8 mouse cellular contexts compared by ENCODE assay signal in genomic region chr11:70214856-70215209, GRCm38 (mm10). TPM values are rescaled to one million over a fixed set of nuclear protein-coding genes. Genes with fewer than 3 reads are reported as not detected.
DNase-seq lines count a peak whose midpoint lies in the region; ATAC-seq lines count a peak whose summit lies in the region.

No protein-coding gene starts in this region.

- no peaks in the 10 kb centered on the region for H3K9me3 ChIP-seq in heart, embryonic 11.5 days (replicated peaks; ENCODE audit: control insufficient read depth, low read length)
- H3K9me3 ChIP-seq in hindbrain, embryonic 12.5 days (replicated peaks), result no peaks in the 10 kb centered on the region
- no peaks in the 10 kb centered on the region for H3K9me3 ChIP-seq in midbrain, embryonic 11.5 days (ENCODE audit: control insufficient read depth, low read length)

- DNase-seq in heart, adult 18-20 months, result no peak
- DNase-seq in R1 (ENCODE audit: low read depth, low spot score), result peak; percentile 25
- no peak for DNase-seq in midbrain, embryonic 11.5 days (ENCODE audit: low spot score, missing footprints)
- no peak for DNase-seq in gastrocnemius, postnatal 36 days
- no peak for DNase-seq in thymus, postnatal 36 days
- no peak for DNase-seq in gastrocnemius, adult 8-10 months (ENCODE audit: low spot score in 2 of 2)

- H3K4me1 ChIP-seq in heart, embryonic 11.5 days (ENCODE audit: control insufficient read depth, insufficient read depth, low read length), result peaks cover 16% of the 10 kb centered on the region
- peaks cover 31% of the 10 kb centered on the region for H3K4me1 ChIP-seq in hindbrain, embryonic 12.5 days
- H3K4me1 ChIP-seq in midbrain, embryonic 11.5 days (ENCODE audit: control insufficient read depth, insufficient read depth, low read length), result peaks cover 25% of the 10 kb centered on the region

- no peak for ATAC-seq in heart, embryonic 11.5 days (replicated peaks; ENCODE audit: insufficient number of reproducible peaks, low FRiP score, low TSS enrichment)
- no peak; the same call in 1 of the 2 replicates for ATAC-seq in hindbrain, embryonic 12.5 days (ENCODE audit: low FRiP score)
- peak; percentile 7; the same call in 1 of the 2 replicates for ATAC-seq in midbrain, embryonic 11.5 days (ENCODE audit: low FRiP score)

- peak overlapping the region; percentile 45 for H3K4me3 ChIP-seq in heart, embryonic 11.5 days (ENCODE audit: low read depth, low read length)
- H3K4me3 ChIP-seq in hindbrain, embryonic 12.5 days, result peak overlapping the region; percentile 33
- peak overlapping the region; percentile 31; the same call in 1 of the 2 replicates for H3K4me3 ChIP-seq in midbrain, embryonic 11.5 days (ENCODE audit: low read depth, low read length)

- no peaks in the 10 kb centered on the region for H3K36me3 ChIP-seq in heart, embryonic 11.5 days (ENCODE audit: control insufficient read depth, insufficient read depth, low read length)
- H3K36me3 ChIP-seq in hindbrain, embryonic 12.5 days, result peaks cover 21% of the 10 kb centered on the region
- no peaks in the 10 kb centered on the region for H3K36me3 ChIP-seq in midbrain, embryonic 11.5 days (ENCODE audit: control insufficient read depth, insufficient read depth, low read length)

- no peak overlapping the region for H3K27ac ChIP-seq in heart, embryonic 11.5 days (ENCODE audit: low read depth, low read length)
- no peak overlapping the region for H3K27ac ChIP-seq in hindbrain, embryonic 12.5 days
- no peak overlapping the region for H3K27ac ChIP-seq in midbrain, embryonic 11.5 days (ENCODE audit: low read depth, low read length)

- no peak overlapping the region for H3K9ac ChIP-seq in heart, embryonic 11.5 days (ENCODE audit: low read depth, low read length)
- peak overlapping the region; percentile 59; the same call in 1 of the 2 replicates for H3K9ac ChIP-seq in hindbrain, embryonic 12.5 days
- H3K9ac ChIP-seq in midbrain, embryonic 11.5 days (ENCODE audit: low read length), result no peak overlapping the region

- H3K4me2 ChIP-seq in heart, embryonic 11.5 days, result peak overlapping the region; percentile 72
- H3K4me2 ChIP-seq in hindbrain, embryonic 12.5 days (replicated peaks), result peak overlapping the region; percentile 57
- H3K4me2 ChIP-seq in midbrain, embryonic 11.5 days, result peak overlapping the region; percentile 53

- 11% methylated on average over 18 of the region's 18 CpGs for WGBS in heart, embryonic 11.5 days (ENCODE audit: insufficient replicate concordance)
- WGBS in hindbrain, embryonic 12.5 days, result 6% methylated on average over 18 of the region's 18 CpGs
- WGBS in midbrain, embryonic 11.5 days, result 5% methylated on average over 18 of the region's 18 CpGs

- peaks cover 57% of the 10 kb centered on the region for H3K27me3 ChIP-seq in heart, embryonic 11.5 days (ENCODE audit: control insufficient read depth, insufficient read depth, low read length)
- peaks cover 68% of the 10 kb centered on the region for H3K27me3 ChIP-seq in hindbrain, embryonic 12.5 days
- H3K27me3 ChIP-seq in midbrain, embryonic 11.5 days (ENCODE audit: control insufficient read depth, insufficient read depth, low read length), result peaks cover 39% of the 10 kb centered on the region

- intact Hi-C loops in gastrocnemius, postnatal 36 days (cut with DNase I), result loop anchor here (5.0 kb wide), 1 partner anchor 158 kb away; no protein-coding TSS in a partner anchor

RNA-seq across cellular contexts. Expression of gene Slc16a11, which starts 2.3 kb away (rescaled TPM):
- 0.36 and 0.39 TPM in 2 replicates for polyA plus RNA-seq in heart, embryonic 11.5 days (2014; fragmentation: Nextera tagmentation; extraction: Ambion mirVana)
- total RNA-seq in heart, adult 18-20 months (2021), result 1 to 10 TPM in 1 of 2 experiments, under 1 TPM in 1; 0.65 to 2.2 TPM
- 2.4 and 2.6 TPM in 2 replicates for polyA plus RNA-seq in hindbrain, embryonic 12.5 days (2016; fragmentation: Nextera tagmentation; extraction: Ambion mirVana)
- 0.19 and 0.30 TPM in 2 replicates for polyA plus RNA-seq in midbrain, embryonic 11.5 days (2014; fragmentation: Nextera tagmentation; extraction: Ambion mirVana)
- total RNA-seq in gastrocnemius, postnatal 36 days (2021), result under 1 TPM; 0.46 to 0.49 TPM
- under 1 TPM in 2 of 4 experiments, not detected in 2; 0.27 to 0.46 TPM for total RNA-seq in gastrocnemius, adult 8-10 months (2022)

RNA-seq across cellular contexts. Expression of gene Slc16a13, which starts 6.0 kb away (rescaled TPM):
- 7.6 and 7.8 TPM in 2 replicates for polyA plus RNA-seq in heart, embryonic 11.5 days (2014; fragmentation: Nextera tagmentation; extraction: Ambion mirVana)
- total RNA-seq in heart, adult 18-20 months (2021), result 1 to 10 TPM; 2.1 to 2.9 TPM
- 16.4 and 20.8 TPM in 2 replicates for polyA plus RNA-seq in hindbrain, embryonic 12.5 days (2016; fragmentation: Nextera tagmentation; extraction: Ambion mirVana)
- 14.9 and 15.8 TPM in 2 replicates for polyA plus RNA-seq in midbrain, embryonic 11.5 days (2014; fragmentation: Nextera tagmentation; extraction: Ambion mirVana)
- total RNA-seq in gastrocnemius, postnatal 36 days (2021), result under 1 TPM; 0.74 to 0.94 TPM
- total RNA-seq in gastrocnemius, adult 8-10 months (2022), result under 1 TPM; 0.13 to 0.89 (median 0.35) TPM

RNA-seq across cellular contexts. Expression of gene Bcl6b, which starts 14.8 kb away (rescaled TPM):
- 11.9 and 13.0 TPM in 2 replicates for polyA plus RNA-seq in heart, embryonic 11.5 days (2014; fragmentation: Nextera tagmentation; extraction: Ambion mirVana)
- 10 to 100 TPM in 1 of 2 experiments, 1 to 10 TPM in 1; 5.5 to 15.5 TPM for total RNA-seq in heart, adult 18-20 months (2021)
- 5.4 and 8.3 TPM in 2 replicates for polyA plus RNA-seq in hindbrain, embryonic 12.5 days (2016; fragmentation: Nextera tagmentation; extraction: Ambion mirVana)
- 4.9 and 5.4 TPM in 2 replicates for polyA plus RNA-seq in midbrain, embryonic 11.5 days (2014; fragmentation: Nextera tagmentation; extraction: Ambion mirVana)
- 1 to 10 TPM; 3.7 to 6.5 TPM for total RNA-seq in gastrocnemius, postnatal 36 days (2021)
- 1 to 10 TPM; 1.2 to 3.9 (median 2.3) TPM for total RNA-seq in gastrocnemius, adult 8-10 months (2022)

RNA-seq across cellular contexts. Expression of gene 0610010K14Rik, which starts 22.9 kb away (rescaled TPM):
- polyA plus RNA-seq in heart, embryonic 11.5 days (2014; fragmentation: Nextera tagmentation; extraction: Ambion mirVana), result 129 and 132 TPM in 2 replicates
- total RNA-seq in heart, adult 18-20 months (2021), result 10 to 100 TPM; 29.1 to 30.6 TPM
- 197 and 210 TPM in 2 replicates for polyA plus RNA-seq in hindbrain, embryonic 12.5 days (2016; fragmentation: Nextera tagmentation; extraction: Ambion mirVana)
- 226 and 232 TPM in 2 replicates for polyA plus RNA-seq in midbrain, embryonic 11.5 days (2014; fragmentation: Nextera tagmentation; extraction: Ambion mirVana)
- total RNA-seq in gastrocnemius, postnatal 36 days (2021), result 10 to 100 TPM; 29.3 to 31.9 TPM
- total RNA-seq in gastrocnemius, adult 8-10 months (2022), result 10 to 100 TPM; 29.8 to 36.3 (median 35.5) TPM

RNA-seq across cellular contexts. Expression of gene Gm21988, which starts 24.8 kb away (rescaled TPM):
- polyA plus RNA-seq in heart, embryonic 11.5 days (2014; fragmentation: Nextera tagmentation; extraction: Ambion mirVana), result 7.7 and 9.3 TPM in 2 replicates
- 1 to 10 TPM; 2.7 TPM for total RNA-seq in heart, adult 18-20 months (2021)
- polyA plus RNA-seq in hindbrain, embryonic 12.5 days (2016; fragmentation: Nextera tagmentation; extraction: Ambion mirVana), result 11.3 and 14.6 TPM in 2 replicates
- polyA plus RNA-seq in midbrain, embryonic 11.5 days (2014; fragmentation: Nextera tagmentation; extraction: Ambion mirVana), result 9.7 and 12.1 TPM in 2 replicates
- total RNA-seq in gastrocnemius, postnatal 36 days (2021), result 1 to 10 TPM; 1.3 to 2.4 TPM
- total RNA-seq in gastrocnemius, adult 8-10 months (2022), result 1 to 10 TPM; 1.6 to 3.3 (median 3.0) TPM
